Mouse (Mus musculus) large intestine, adult 2 months (tissue): Measurements from ENCODE around the gene Upf2. TPM values are rescaled to one million over a fixed set of nuclear protein-coding genes. Genes with fewer than 3 reads are reported as not detected.

Experiments
- DNase-seq: peaks from one replicate; pipeline ENCODE4 v3.0.0-alpha.2; 2012; ENCODE audit warnings: low read depth, low spot score
- WGBS: fragments of 180-500 bp; shearing (Covaris S2); methylation state at CpG from one replicate; pipeline ENCODE4 v1.1.7; 2018; 5-methylcytosine and 5-hydroxymethylcytosine counted together
- polyA plus RNA-seq: library from polyadenylated mRNA; depleted of rRNA; stranded (reverse); fragments of >200 nt; gene quantifications from 2 replicates; pipeline ENCODE4 v1.2.3, GENCODE M21; 2012; rRNA removed

Gene Upf2
- polyA plus RNA-seq, 1 experiment, result 2.5 TPM

- 45% methylated on average over 9 of the region's 9 CpGs for WGBS
These were observed 148.2 kb downstream of the Upf2 start for GRCm38 (mm10) chr2:6099443-6099842.

GRCm38 (mm10) chr2:6100027-6100749, 148.9 kb downstream of the Upf2 start:
- 52% methylated on average over 51 of the region's 51 CpGs for WGBS
- no peak for DNase-seq

More at GRCm38 (mm10) chr2:6099443-6099842, 148.2 kb downstream of the Upf2 start:
- DNase-seq, result no peak

- 80% methylated on average over 20 of the region's 20 CpGs for WGBS
- DNase-seq, result no peak
These were observed 149.5 kb downstream of the Upf2 start for GRCm38 (mm10) chr2:6100755-6101154.

- 96% methylated on average over 2 of the region's 2 CpGs for WGBS
- no peak for DNase-seq
These were observed 154.2 kb downstream of the Upf2 start for GRCm38 (mm10) chr2:6105437-6105836.

Other genes with a start within 250 kb of the Upf2 start
- 9.0 and 13.4 TPM in 2 replicates for gene Camk1d, start 237.0 kb upstream of the Upf2 start, polyA plus RNA-seq
- 15.1 and 37.5 TPM in 2 replicates for gene Nudt5, start 106.5 kb upstream of the Upf2 start, polyA plus RNA-seq
- gene Cdc123, start 106.3 kb upstream of the Upf2 start, polyA plus RNA-seq, result 89.1 and 98.5 TPM in 2 replicates
- 1.3 and 1.9 TPM in 2 replicates for gene Gm13199, start 88.5 kb upstream of the Upf2 start, polyA plus RNA-seq
- gene Sec61a2, start 56.0 kb upstream of the Upf2 start, polyA plus RNA-seq, result 16.4 and 31.1 TPM in 2 replicates
- 0.11 and 0.22 TPM in 2 replicates for gene Dhtkd1, start 8.7 kb upstream of the Upf2 start, polyA plus RNA-seq
- 7.9 and 8.1 TPM in 2 replicates for gene Proser2, start 178.7 kb downstream of the Upf2 start, polyA plus RNA-seq